ENCODE assay signal across 26 mouse cellular contexts in the genomic region with DNA sequence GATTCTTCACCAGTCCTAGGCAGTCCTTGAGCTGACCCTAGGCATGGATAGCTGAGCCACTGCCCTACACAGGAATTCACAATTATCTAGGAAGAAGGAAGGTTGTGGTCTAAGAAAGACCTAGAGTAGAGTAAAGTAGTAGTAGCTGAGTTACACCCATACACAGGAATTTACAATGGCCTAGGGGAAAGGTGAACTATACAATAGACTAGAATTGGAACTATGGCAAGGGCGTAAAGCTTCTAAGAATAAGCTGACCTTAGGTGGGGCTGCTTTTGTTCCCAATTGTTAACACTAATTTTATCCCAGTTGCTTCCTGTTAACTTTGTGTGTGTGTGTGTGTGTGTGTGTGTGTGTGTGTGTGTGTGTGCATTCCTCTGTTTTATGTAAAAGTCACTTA.
A peak's percentile ranks its signal among the peaks of the same experiment; 100 is the strongest.
DNase-seq lines count a peak whose midpoint lies in the region; ATAC-seq and TF ChIP-seq lines count a peak whose summit lies in the region.
"Had no signal": no experiment of that assay in that cellular context is flagged by ENCODE, and none has a peak within 500 bp of the region (broad histone marks: within the 10 kb centered on the region; RNA-seq: fewer than 3 reads in every experiment).

No protein-coding gene starts in this region.

- no peak for ATAC-seq in heart, embryonic 12.5 days (ENCODE audit: insufficient number of reproducible peaks, low FRiP score)
- ATAC-seq: forebrain, embryonic 15.5 days; intestine, postnatal 0 days had no signal

- intact Hi-C loops in gastrocnemius, adult 2 months (cut with DNase I) = no loop called here
- intact Hi-C loops in gastrocnemius, postnatal 36 days (cut with DNase I) = no loop called here

- DNase-seq in gastrocnemius, adult 2 months = no peak
- DNase-seq in gastrocnemius, postnatal 36 days = no peak
- peak; percentile 7 for DNase-seq in heart, adult 8-10 months (ENCODE audit: low spot score)
- no peak for DNase-seq in right cerebral cortex, postnatal 25 days
- no peak for DNase-seq in cerebellum, postnatal 36 days
- DNase-seq: adrenal gland, postnatal 10 days; adrenal gland, postnatal 36 days; cerebellum, adult 11 months; cerebellum, adult 2 months; cerebellum, adult 9-11 months; cerebellum, postnatal 25 days; embryo, embryonic 11 days; gastrocnemius, postnatal 10 days; heart, postnatal 10 days had no signal

- TF ChIP-seq CTCF in gastrocnemius, adult 2 months (IDR thresholded peaks at IDR 0.05) = no peak

- H3K27me3 ChIP-seq in heart, embryonic 12.5 days (replicated peaks) = no peaks in the 10 kb centered on the region
- H3K27me3 ChIP-seq: embryonic facial prominence, embryonic 13.5 days; forebrain, embryonic 12.5 days; forebrain, embryonic 15.5 days; heart, embryonic 15.5 days; hindbrain, embryonic 12.5 days; hindbrain, embryonic 15.5 days had no signal

- H3K9ac ChIP-seq in heart, embryonic 12.5 days = no peak overlapping the region
- H3K9ac ChIP-seq: embryonic facial prominence, embryonic 13.5 days; forebrain, embryonic 12.5 days; forebrain, embryonic 15.5 days; heart, embryonic 15.5 days; hindbrain, embryonic 12.5 days; hindbrain, embryonic 15.5 days had no signal

- no peaks in the 10 kb centered on the region for H3K36me3 ChIP-seq in heart, embryonic 12.5 days
- H3K36me3 ChIP-seq: embryonic facial prominence, embryonic 10.5 days; embryonic facial prominence, embryonic 13.5 days; forebrain, embryonic 12.5 days; forebrain, embryonic 15.5 days; heart, embryonic 15.5 days; hindbrain, embryonic 12.5 days; hindbrain, embryonic 15.5 days had no signal

- peak overlapping the region; percentile 48; the same call in 1 of the 2 replicates for H3K27ac ChIP-seq in gastrocnemius, adult 2 months
- H3K27ac ChIP-seq in heart, embryonic 12.5 days (ENCODE audit: poor library complexity, severe bottlenecking) = no peak overlapping the region
- H3K27ac ChIP-seq in brown adipose tissue, adult 24 weeks (replicated peaks; ENCODE audit: low read depth, low read length) = peak overlapping the region; percentile 63; the same call in 1 of the 2 replicates
- H3K27ac ChIP-seq: embryonic facial prominence, embryonic 10.5 days; embryonic facial prominence, embryonic 13.5 days; forebrain, embryonic 12.5 days; forebrain, embryonic 15.5 days; heart, embryonic 15.5 days; hindbrain, embryonic 12.5 days; hindbrain, embryonic 15.5 days had no signal

- WGBS in heart, embryonic 12.5 days = 88% methylated on average over 1 of the region's 1 CpGs

- H3K4me1 ChIP-seq in heart, embryonic 12.5 days (replicated peaks) = no peaks in the 10 kb centered on the region
- H3K4me1 ChIP-seq in brown adipose tissue, adult 24 weeks (ENCODE audit: control insufficient read depth, insufficient read depth, insufficient read length, low read length) = no peaks in the 10 kb centered on the region
- H3K4me1 ChIP-seq: embryonic facial prominence, embryonic 10.5 days; embryonic facial prominence, embryonic 13.5 days; forebrain, embryonic 12.5 days; forebrain, embryonic 15.5 days; heart, embryonic 15.5 days; hindbrain, embryonic 12.5 days; hindbrain, embryonic 15.5 days had no signal

- no peaks in the 10 kb centered on the region for H3K9me3 ChIP-seq in heart, embryonic 12.5 days (replicated peaks)
- H3K9me3 ChIP-seq: embryonic facial prominence, embryonic 10.5 days; embryonic facial prominence, embryonic 13.5 days; forebrain, embryonic 12.5 days; forebrain, embryonic 15.5 days; heart, embryonic 15.5 days; hindbrain, embryonic 12.5 days; hindbrain, embryonic 15.5 days had no signal

- H3K4me2 ChIP-seq in heart, embryonic 12.5 days = no peak overlapping the region
- H3K4me2 ChIP-seq: embryonic facial prominence, embryonic 13.5 days; forebrain, embryonic 12.5 days; forebrain, embryonic 15.5 days; heart, embryonic 11.5 days; heart, embryonic 15.5 days; hindbrain, embryonic 12.5 days; hindbrain, embryonic 15.5 days had no signal

- no peak overlapping the region for H3K4me3 ChIP-seq in gastrocnemius, adult 2 months
- H3K4me3 ChIP-seq in heart, embryonic 12.5 days = no peak overlapping the region
- H3K4me3 ChIP-seq in brown adipose tissue, adult 24 weeks (ENCODE audit: insufficient read depth, low read depth, low read length) = no peak overlapping the region
- H3K4me3 ChIP-seq: embryonic facial prominence, embryonic 10.5 days; embryonic facial prominence, embryonic 13.5 days; erythroblast, embryonic 14.5 days; forebrain, embryonic 12.5 days; forebrain, embryonic 15.5 days; heart, embryonic 15.5 days; hindbrain, embryonic 12.5 days; hindbrain, embryonic 15.5 days had no signal
